Mouse (Mus musculus): ENCODE results near the gene Olfr1229. TPM values are rescaled to one million over a fixed set of nuclear protein-coding genes. Genes with fewer than 3 reads are reported as not detected.

The Olfr1229 gene
- total RNA-seq (2021), result not detected

GRCm38 (mm10) chr2:89287914-89288313, at the start of gene Olfr1229:
Gene Olfr1229 (minus strand): TSS chr2:89288014.
- intact Hi-C loops (cut with DNase I), result no loop called here

GRCm38 (mm10) chr2:89329575-89329974, 41.8 kb upstream of the Olfr1229 start, which contains the start of gene Olfr1232:
Gene Olfr1232 (minus strand): TSS chr2:89329675.
- intact Hi-C loops (cut with DNase I), result no loop called here
- no peak for DNase-seq

More at GRCm38 (mm10) chr2:89287914-89288313, at the start of gene Olfr1229:
- DNase-seq, result no peak

GRCm38 (mm10) chr2:89306974-89307373, 19.2 kb upstream of the Olfr1229 start, which contains the start of gene Olfr1231:
Gene Olfr1231 (minus strand): TSS chr2:89307074.
- no peak for DNase-seq
- intact Hi-C loops (cut with DNase I), result no loop called here

GRCm38 (mm10) chr2:89297168-89297567, 9.4 kb upstream of the Olfr1229 start, which contains the start of gene Olfr1230:
Gene Olfr1230 (minus strand): TSS chr2:89297268.
- DNase-seq, result no peak
- intact Hi-C loops (cut with DNase I), result no loop called here

- intact Hi-C loops (cut with DNase I), result no loop called here
- no peak for DNase-seq
These were observed 33.9 kb downstream of the Olfr1229 start, which contains the start of gene Olfr1228 for GRCm38 (mm10) chr2:89253962-89254361. Gene Olfr1228 (minus strand): TSS chr2:89254062.

Other genes with a start within 250 kb of the Olfr1229 start
- gene Olfr1218, start 226.8 kb downstream of the Olfr1229 start, total RNA-seq (2021), result not detected
- not detected for gene Olfr1219, start 204.5 kb downstream of the Olfr1229 start, total RNA-seq (2021)
- not detected for gene Olfr1220, start 181.2 kb downstream of the Olfr1229 start, total RNA-seq (2021)
- gene Olfr1221, start 170.7 kb downstream of the Olfr1229 start, total RNA-seq (2021), result not detected
- not detected for gene Olfr1222, start 155.0 kb downstream of the Olfr1229 start, total RNA-seq (2021)
- gene Olfr1223, start 136.5 kb downstream of the Olfr1229 start, total RNA-seq (2021), result not detected
- gene Olfr1224-ps1, start 123.9 kb downstream of the Olfr1229 start, total RNA-seq (2021), result not detected
- gene Olfr1225, start 113.3 kb downstream of the Olfr1229 start, total RNA-seq (2021), result not detected
- not detected for gene Olfr1226, start 88.0 kb downstream of the Olfr1229 start, total RNA-seq (2021)
- not detected for gene Olfr1228, start 34.0 kb downstream of the Olfr1229 start, total RNA-seq (2021)
- gene Olfr1230, start 9.3 kb upstream of the Olfr1229 start, total RNA-seq (2021), result not detected
- not detected for gene Olfr1231, start 19.1 kb upstream of the Olfr1229 start, total RNA-seq (2021)
- gene Olfr1232, start 41.7 kb upstream of the Olfr1229 start, total RNA-seq (2021), result not detected
- not detected for gene Olfr1233, start 54.4 kb upstream of the Olfr1229 start, total RNA-seq (2021)
- gene Olfr1234, start 76.9 kb upstream of the Olfr1229 start, total RNA-seq (2021), result not detected
- gene Olfr1238, start 121.7 kb upstream of the Olfr1229 start, total RNA-seq (2021), result not detected
- gene Olfr1239, start 132.4 kb upstream of the Olfr1229 start, total RNA-seq (2021), result not detected
- not detected for gene Olfr1240, start 155.0 kb upstream of the Olfr1229 start, total RNA-seq (2021)
- not detected for gene Olfr1241, start 199.1 kb upstream of the Olfr1229 start, total RNA-seq (2021)
- gene Olfr1242, start 210.3 kb upstream of the Olfr1229 start, total RNA-seq (2021), result not detected
- not detected for gene Olfr1243, start 243.5 kb upstream of the Olfr1229 start, total RNA-seq (2021)